Mouse (Mus musculus) C2C12 (cell line): ENCODE measurements at regions not wholly inside any gene's neighbourhood (a gene's known extent, or its start where the extent isn't known, plus 50 kb on each side); places are given as distances from the start of the nearest gene placed in this dataset.

Experiments
- H3K27me3 ChIP-seq: one replicate; pipeline ENCODE4 v1.6.1; 2011; ENCODE audit not compliant: control insufficient read depth, insufficient read depth, insufficient read length
- H3K36me3 ChIP-seq: one replicate; pipeline ENCODE4 v1.6.1; 2011; ENCODE audit not compliant: control insufficient read depth, insufficient read depth
- H3K4me3 ChIP-seq: one replicate; pipeline ENCODE4 v1.5.1; 2011; ENCODE audit warnings: mild to moderate bottlenecking, control low read depth; ENCODE audit not compliant: poor library complexity, insufficient read depth, severe bottlenecking
- H3K79me2 ChIP-seq: one replicate; pipeline ENCODE4 v1.6.1; 2011; ENCODE audit not compliant: control insufficient read depth, insufficient read depth
- H3K79me3 ChIP-seq: one replicate; pipeline ENCODE4 v1.6.1; 2011; ENCODE audit warnings: low read depth, control low read depth
- H3ac ChIP-seq: one replicate; pipeline ENCODE3; 2011; ENCODE audit warnings: low read depth; ENCODE audit not compliant: control insufficient read depth, insufficient read length
- CEBPB ChIP-seq: IDR thresholded peaks from one replicate; pipeline ENCODE4 v1.6.1; 2011; ENCODE audit warnings: low read depth, mild to moderate bottlenecking, control low read depth, moderate library complexity
- CTCF ChIP-seq: IDR thresholded peaks from one replicate; pipeline ENCODE4 v1.5.1; 2011; ENCODE audit not compliant: control insufficient read depth, insufficient read depth, insufficient read length
- FOSL1 ChIP-seq: IDR thresholded peaks from one replicate; pipeline ENCODE4 v1.8.0; 2011; ENCODE audit warnings: mild to moderate bottlenecking, low read length; ENCODE audit not compliant: poor library complexity, insufficient read depth, severe bottlenecking
- MAX ChIP-seq: IDR thresholded peaks from one replicate; pipeline ENCODE4 v1.6.1; 2011; ENCODE audit warnings: mild to moderate bottlenecking, control low read depth
- MYOD1 ChIP-seq: IDR thresholded peaks from one replicate; pipeline ENCODE4 v1.6.1; 2011; ENCODE audit warnings: low read depth; ENCODE audit not compliant: control insufficient read depth, insufficient read length
- MYOG ChIP-seq: IDR thresholded peaks from one replicate; pipeline ENCODE4 v1.6.1; 2011; ENCODE audit not compliant: control insufficient read depth, insufficient read length; ENCODE audit errors: extremely low read depth
- USF1 ChIP-seq: IDR thresholded peaks from one replicate; pipeline ENCODE4 v1.6.1; 2011; ENCODE audit warnings: low read depth, mild to moderate bottlenecking, control low read depth, moderate library complexity

DNA sequence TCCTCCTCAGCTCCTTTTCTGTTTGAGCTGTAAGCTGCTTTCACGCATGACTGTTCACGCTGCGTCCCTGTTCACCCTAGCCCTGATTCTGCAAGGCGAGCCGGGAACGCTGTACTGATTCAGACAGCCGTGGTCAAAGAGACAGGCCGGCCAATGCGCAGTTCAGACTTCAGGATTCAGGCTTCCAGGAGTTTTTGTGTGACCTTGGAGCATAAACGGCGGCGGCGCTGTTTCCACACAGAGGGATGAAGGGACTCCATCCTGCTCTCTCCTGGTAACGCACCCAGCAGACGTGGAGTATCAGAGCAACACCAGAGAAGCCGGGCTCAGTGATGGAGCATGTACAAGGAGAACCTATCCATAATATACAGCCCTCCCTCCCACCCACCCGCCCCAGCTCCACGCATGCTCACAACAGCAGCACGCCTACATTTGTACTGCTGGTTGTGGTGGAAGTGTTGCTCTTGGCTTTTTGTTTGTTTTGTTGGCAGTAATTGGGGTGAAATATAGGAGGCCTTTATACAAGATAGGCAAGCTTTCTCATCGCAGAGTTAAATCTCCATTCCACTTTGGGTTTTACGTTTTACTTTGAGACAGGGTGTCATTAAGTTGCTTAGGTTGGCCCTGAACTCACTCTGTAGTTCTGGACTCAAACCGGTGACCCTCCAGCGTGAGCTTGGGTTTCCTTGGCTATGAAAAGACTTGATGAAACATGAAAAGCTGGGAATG, 98.6 kb upstream of the Cpsf6 start:
- no peaks in the 10 kb centered on the region for H3K36me3 ChIP-seq
- no peaks in the 10 kb centered on the region for H3K79me2 ChIP-seq
- TF ChIP-seq CTCF (no peak), MYOG (no peak), MYOD1 (no peak), USF1 (no peak), CEBPB (no peak), FOSL1 (no peak)
- no peak overlapping the region for H3K4me3 ChIP-seq
- H3K79me3 ChIP-seq: no peaks in the 10 kb centered on the region
- H3ac ChIP-seq: no peak overlapping the region
- H3K27me3 ChIP-seq: no peaks in the 10 kb centered on the region

DNA sequence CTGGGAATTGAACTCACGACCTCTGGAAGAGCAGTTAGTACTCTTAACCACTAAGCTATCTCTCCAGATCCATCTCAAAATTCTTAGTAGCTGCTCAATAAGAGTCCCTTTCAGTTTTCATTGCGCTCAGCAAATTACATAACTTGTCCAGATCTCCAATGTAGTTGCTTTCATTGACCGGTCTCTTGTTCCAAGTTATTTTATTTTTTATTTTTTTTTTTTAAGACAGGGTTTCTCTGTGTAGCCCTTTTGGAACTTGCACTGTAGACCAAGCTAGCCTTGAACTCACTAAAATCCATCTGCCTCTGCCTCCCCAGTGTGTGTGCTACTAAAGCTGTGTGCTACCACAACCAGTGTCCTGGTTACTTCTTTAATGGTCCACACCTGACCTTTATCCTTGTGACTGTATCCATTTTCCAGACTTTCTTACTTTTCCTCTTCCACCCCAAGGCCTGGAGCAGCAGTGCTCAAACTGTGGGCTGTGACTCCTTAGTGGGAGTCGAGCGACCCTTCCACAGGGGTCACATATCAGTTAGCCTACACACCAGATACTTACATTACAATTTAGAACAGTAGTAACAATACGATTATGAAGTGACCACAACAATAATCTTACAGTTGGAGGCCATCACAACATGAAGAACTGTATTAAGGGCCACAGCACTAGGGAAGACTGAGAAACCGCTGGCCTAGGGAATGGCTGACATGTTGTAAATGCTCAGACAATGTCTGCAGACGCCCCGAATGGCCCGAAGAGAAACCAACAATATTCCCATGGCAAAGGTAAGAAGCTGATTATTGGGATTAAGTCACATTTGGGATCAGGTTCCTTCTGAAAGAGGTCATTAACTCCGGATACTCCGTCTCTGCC, 97.8 kb upstream of the Cpsf6 start:
- Histone ChIP-seq H3K27me3 (no peaks in the 10 kb centered on the region), H3ac (no peak overlapping the region), H3K36me3 (no peaks in the 10 kb centered on the region), H3K79me3 (no peaks in the 10 kb centered on the region), H3K79me2 (no peaks in the 10 kb centered on the region), H3K4me3 (no peak overlapping the region)
- no peak for TF ChIP-seq MYOG
- TF ChIP-seq MAX: no peak
- no peak for TF ChIP-seq FOSL1
- no peak for TF ChIP-seq CTCF
- no peak for TF ChIP-seq USF1
- TF ChIP-seq CEBPB: no peak
- no peak for TF ChIP-seq MYOD1

DNA sequence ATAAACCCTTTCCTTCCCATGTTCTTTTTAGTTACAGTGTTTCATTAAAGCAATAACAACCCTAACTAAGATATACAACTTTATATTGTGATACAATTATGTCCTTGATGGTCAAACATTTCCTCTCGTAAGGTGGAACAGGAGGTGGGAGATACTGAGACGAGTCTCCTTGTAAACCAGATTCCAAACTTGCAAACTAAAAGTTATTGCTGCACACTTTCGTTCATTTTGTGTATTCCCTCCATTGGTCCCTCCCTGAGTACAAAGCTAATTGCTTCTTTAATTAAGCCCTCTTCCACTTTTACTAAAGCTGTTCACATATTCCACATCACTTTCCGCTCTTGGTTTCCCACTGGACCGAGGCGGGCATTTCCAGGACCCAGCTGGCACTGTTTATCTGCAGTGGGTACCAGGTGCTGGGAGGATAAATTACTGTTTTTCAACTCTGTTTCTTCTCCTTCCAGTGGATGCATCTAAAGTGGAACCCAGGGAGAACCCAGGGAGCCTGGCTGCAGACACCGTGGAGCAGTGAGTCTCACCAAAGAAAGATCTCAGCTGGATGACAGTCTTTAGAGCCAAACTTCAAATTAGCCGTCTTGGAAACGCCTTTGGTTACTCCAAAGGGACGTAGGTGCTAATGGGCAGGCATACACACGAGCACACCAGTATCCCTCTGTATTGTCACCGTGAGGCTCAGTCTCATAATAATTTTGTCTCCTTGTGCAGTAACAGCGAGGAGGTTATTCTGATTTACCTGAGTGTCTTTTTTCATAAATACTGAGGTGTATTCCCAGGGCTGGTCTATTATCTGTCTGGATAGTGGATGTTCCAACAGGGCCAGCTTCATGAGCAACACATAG, 95.5 kb upstream of the Cpsf6 start:
- H3K36me3 ChIP-seq: no peaks in the 10 kb centered on the region
- H3K4me3 ChIP-seq: no peak overlapping the region
- no peaks in the 10 kb centered on the region for H3K79me2 ChIP-seq
- H3K27me3 ChIP-seq: no peaks in the 10 kb centered on the region
- no peak overlapping the region for H3ac ChIP-seq
- TF ChIP-seq MYOD1: no peak
- TF ChIP-seq MAX: no peak
- no peak for TF ChIP-seq FOSL1
- no peak for TF ChIP-seq CEBPB
- TF ChIP-seq USF1: no peak
- no peak for TF ChIP-seq CTCF
- no peak for TF ChIP-seq MYOG
- no peaks in the 10 kb centered on the region for H3K79me3 ChIP-seq

DNA sequence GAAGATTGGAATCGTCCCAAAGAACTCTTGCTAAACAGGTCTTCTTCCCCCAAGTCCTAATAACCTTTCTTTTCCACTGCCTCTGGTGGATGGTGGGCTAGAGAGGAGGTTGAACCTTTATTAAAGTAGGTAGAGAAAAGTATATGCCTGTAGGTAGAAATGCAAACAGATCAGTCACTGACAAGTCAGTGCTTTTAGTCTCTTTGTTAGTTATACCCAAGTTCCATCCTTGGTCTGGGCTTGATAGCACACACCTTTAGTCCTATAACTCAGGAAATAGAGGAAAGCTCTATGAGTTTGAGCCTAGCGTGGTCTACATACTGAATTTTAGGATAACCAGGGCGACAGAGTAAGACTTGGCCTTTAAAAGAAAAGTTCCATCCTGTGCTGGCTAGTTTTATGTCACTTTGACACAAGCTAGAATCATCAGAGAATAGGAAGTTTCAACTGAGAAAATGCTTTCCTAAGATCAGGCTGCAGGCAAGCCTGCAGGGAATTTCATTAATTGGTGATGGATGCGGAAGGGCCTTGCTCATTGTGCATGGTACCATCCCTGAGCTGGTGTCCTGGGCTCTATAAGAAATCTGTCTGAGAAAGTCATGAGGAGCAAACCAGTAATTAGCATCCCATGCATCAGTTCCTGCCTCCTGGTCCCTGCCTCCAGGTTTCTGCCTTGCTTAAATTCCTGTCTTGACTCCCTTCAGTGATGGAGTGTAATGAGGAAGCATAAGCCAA, 94.7 kb upstream of the Cpsf6 start:
- H3K4me3 ChIP-seq: no peak overlapping the region
- no peaks in the 10 kb centered on the region for H3K27me3 ChIP-seq
- TF ChIP-seq MYOG (no peak), USF1 (no peak), CTCF (no peak), CEBPB (no peak), FOSL1 (no peak), MAX (no peak), MYOD1 (no peak)
- no peak overlapping the region for H3ac ChIP-seq
- no peaks in the 10 kb centered on the region for H3K79me3 ChIP-seq
- no peaks in the 10 kb centered on the region for H3K36me3 ChIP-seq
- no peaks in the 10 kb centered on the region for H3K79me2 ChIP-seq

DNA sequence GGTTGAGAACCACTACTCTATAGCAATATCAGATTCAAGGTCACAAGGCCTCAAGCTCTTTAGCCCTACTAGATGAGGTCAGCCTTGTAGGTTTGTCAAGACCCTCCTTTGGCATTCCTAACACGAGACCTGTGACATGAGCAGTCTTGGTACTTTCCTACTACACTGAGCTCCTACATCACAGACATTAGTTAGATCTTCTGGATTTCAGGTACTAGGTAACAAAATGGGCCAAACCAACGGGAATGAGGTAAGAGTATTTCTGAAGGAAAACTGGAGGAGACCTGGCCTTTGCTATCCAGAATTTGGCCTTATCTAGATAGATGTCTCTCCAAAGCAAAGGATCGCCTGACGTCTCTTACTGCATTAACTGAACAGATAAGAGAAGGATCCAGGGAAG, 93.7 kb upstream of the Cpsf6 start:
- Histone ChIP-seq H3K36me3 (no peaks in the 10 kb centered on the region), H3ac (no peak overlapping the region), H3K4me3 (no peak overlapping the region), H3K79me2 (no peaks in the 10 kb centered on the region), H3K27me3 (no peaks in the 10 kb centered on the region), H3K79me3 (no peaks in the 10 kb centered on the region)
- no peak for TF ChIP-seq CTCF
